Mouse (Mus musculus) heart, postnatal 10 days (tissue): ENCODE results near the gene Fam19a5. TPM values are rescaled to one million over a fixed set of nuclear protein-coding genes. Genes with fewer than 3 reads are reported as not detected.

Experiments used
- DNase-seq, 2 experiments: peaks; one replicate each; pipeline ENCODE4 v3.0.0; 2021
- intact Hi-C: fragments of 180-260 bp; cut with DNase I; formaldehyde crosslinking; loops from one replicate; pipeline ENCODE4 v1.15.1; 2025
- total RNA-seq, 2 experiments: library from RNA; stranded (reverse); gene quantifications; 2 replicates each; pipeline ENCODE4 v1.2.3; 2021

The Fam19a5 gene
- total RNA-seq, 2 experiments from 2014 or later = 1.5 to 1.8 TPM

DNA sequence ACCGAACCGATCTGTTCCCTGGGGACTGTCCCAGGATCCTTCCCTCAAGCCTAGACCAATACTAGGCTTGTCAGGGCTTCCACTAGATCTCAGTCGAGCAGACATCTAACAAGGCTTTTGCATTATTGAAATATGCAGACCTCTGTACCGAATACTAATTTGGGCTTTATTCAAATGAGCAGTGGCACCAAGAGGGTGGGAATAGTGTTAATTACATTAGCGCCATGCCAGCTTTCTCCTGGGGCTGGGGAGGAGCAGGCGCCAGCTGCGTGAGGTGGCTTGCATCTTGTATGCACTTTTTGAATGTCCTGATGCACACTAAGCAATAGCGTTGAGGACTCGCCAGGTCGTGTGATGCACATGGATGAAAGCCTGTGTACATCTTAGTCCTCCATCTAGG is 46.9 kb downstream of the Fam19a5 start:
- intact Hi-C loops = no loop called here
- no peak for DNase-seq

DNA sequence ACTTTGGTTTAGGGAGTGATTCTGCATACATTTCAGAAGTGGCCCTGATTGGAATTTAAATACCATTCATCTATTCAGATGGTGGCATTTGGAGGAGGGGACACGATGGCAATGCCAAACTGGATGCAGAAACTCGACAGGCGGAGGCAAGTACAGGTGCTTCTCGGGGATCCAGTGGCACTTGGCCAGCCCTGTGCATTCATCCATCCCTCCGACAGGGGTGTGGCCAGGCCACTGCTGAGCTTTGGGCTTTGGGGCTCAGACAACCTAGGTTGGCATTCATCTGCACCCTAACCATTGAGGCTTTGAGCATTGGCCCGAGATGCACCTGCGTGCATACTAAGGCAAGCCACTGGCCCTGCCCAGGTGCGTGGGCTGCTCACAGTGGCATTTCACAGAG is 52.6 kb downstream of the Fam19a5 start:
- intact Hi-C loops = no loop called here
- no peak for DNase-seq

- peak in 1 of 2 experiments; percentile 3 for DNase-seq
- intact Hi-C loops = no loop called here
Observed at GRCm38 (mm10) chr15:87597149-87597548, 53.0 kb downstream of the Fam19a5 start.

DNA sequence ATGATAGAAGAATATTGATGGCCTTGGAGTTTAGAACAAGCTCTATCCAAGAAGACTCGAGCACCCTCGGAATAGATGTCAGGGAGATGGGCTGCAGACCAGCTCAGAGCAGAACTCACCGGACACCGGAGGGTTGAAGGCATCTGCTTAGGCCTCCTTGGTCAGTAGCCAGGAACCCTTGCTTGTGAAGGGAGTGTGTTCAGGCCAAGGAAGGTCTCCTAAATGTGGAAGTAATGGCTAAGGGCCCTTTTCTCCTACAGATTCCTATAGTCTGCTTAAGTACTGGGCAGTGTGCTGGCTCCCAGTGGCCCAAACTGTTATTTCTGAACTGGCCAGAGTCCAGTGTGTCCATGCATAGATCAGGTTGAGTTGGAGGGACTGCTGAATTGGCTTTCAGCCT is 53.7 kb downstream of the Fam19a5 start:
- intact Hi-C loops = no loop called here
- DNase-seq = no peak

- DNase-seq = no peak
Observed at GRCm38 (mm10) chr15:87598636-87599035, 54.5 kb downstream of the Fam19a5 start.

GRCm38 (mm10) chr15:87603316-87603715 is 59.2 kb downstream of the Fam19a5 start:
- DNase-seq = no peak
- intact Hi-C loops = no loop called here

More at GRCm38 (mm10) chr15:87598636-87599035, 54.5 kb downstream of the Fam19a5 start:
- intact Hi-C loops = no loop called here

DNA sequence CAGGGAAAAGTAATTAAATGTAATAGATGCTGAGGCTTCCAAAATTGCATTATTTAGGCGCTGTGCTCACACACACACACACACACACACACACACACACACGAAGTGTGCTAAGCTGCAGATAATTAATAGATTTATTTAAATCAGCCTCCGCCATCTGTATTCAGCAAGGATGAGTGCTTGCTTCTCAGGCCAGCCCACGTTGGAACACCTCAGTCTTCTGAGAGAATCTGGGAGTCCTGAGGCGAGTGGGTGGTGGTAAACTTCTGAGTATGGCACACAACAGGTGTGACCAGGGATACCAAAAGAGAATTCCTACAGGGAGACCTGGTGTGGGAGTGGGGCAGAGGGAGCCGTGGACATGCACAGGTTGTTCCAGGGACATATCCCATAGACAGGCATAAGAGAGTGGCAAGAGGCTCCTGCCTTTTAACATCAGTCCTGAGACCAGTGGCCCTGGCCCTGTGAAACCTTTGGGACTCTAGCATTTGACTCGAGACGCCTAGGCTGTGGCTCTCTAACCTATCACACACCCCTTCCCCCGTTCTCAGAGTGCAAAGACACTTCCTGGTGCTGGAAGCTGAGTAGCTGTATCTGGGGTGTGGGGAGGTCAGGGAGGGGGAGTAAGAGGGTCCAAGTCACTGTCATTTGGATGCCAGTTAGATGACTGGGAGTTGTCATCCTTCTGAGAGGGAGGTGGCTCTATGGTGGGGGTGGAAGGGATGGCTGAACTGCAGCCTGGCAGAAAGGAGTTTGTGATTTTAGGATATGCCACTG is 61.6 kb downstream of the Fam19a5 start:
- intact Hi-C loops = no loop called here

GRCm38 (mm10) chr15:87606702-87607101 is 62.6 kb downstream of the Fam19a5 start:
- no peak for DNase-seq
- intact Hi-C loops = no loop called here

More for the DNA sequence above, 61.6 kb downstream of the Fam19a5 start:
- DNase-seq = no peak

DNA sequence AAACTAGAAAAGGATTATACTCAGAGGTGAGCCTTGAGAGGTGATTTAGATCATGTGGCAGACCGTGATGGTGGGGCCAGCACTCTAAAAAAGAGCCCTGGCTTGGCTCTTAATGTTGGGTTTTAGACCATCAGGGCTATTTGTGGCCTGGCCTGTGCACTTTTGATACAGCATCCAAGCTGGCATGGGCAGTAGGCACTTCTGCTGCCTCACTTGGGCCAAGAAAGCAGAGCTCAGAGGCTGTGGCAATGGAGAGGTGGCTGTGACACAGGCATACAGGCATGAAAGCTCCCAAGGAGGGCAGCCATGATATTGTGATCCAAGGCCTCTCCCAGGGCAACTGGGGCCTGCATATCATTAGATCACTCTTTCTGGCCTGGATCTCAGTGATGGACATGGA is 65.1 kb downstream of the Fam19a5 start:
- intact Hi-C loops = no loop called here
- no peak for DNase-seq

- DNase-seq = peak; percentile 84 to 86
Observed at GRCm38 (mm10) chr15:87623966-87624609, 80.0 kb downstream of the Fam19a5 start.

DNA sequence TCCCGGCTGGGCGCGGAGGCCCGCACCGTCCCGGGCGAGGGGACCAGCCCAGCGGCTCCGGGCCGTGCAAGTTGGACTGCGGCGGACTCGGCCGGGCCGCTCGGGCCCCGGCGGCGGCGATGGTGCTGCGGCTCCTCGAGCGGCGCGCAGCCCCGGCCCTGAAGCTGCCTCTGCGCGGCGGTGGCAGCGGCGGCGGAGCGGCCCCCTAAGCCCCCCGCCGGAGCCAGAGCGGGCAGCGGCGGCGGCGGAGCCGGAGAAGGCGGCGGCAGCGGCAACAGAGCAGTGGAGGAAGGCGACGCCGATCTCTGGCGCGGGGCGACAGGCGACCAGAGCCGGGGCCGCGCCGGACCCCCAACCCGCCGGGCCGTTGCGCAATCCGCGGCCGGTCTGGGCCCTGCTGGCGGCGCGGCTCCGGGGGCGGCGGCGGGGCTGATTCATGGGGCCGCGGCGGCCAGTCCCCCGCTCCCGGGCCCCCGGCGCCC is 80.6 kb downstream of the Fam19a5 start:
- no peak for DNase-seq
- intact Hi-C loops = loop anchor here (1.0 to 10.0 kb wide), 3 partner anchors 624 to 1030 kb away; no protein-coding TSS in a partner anchor

More at GRCm38 (mm10) chr15:87623966-87624609, 80.0 kb downstream of the Fam19a5 start:
- intact Hi-C loops = loop anchor here (10.0 kb wide), 1 partner anchor 1031 kb away; no protein-coding TSS in a partner anchor

DNA sequence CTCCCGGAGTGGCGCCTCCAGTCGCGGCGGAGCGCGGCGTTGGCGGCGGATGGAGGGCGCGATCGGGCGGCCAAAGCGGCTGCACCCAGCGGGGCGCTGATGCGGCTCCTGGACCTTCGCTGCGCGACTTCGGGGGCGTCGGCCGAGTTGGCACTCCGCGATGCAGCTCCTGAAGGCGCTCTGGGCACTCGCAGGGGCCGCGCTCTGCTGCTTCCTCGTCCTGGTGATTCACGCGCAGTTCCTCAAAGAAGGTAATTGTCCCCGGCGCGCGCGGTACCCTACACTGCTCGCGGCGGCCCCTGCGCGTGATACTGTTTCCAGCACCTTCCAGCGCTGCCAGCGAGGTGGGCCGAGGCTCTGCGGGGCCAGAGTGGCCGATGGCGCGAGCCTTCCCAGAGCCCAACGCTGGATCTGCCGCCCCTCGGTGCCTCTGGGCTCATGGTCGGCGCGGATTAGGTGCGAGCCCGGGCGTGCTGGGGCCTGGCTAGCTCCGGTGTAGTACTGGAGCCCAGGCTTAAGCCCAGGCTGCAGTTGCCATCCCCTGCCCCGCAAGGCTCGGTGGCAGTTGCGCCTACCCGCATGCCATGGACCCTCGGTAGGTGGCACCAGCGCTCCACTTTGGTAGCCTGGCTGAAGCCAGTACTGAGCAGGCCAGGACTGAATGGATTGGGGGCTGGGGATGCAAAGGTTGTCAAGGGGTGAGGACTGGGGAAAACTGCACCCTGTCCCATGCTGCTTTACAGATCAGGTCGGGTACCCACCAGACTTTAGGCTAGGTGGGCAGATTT is 81.3 kb downstream of the Fam19a5 start:
- intact Hi-C loops = loop anchor here (1.0 to 10.0 kb wide), 3 partner anchors 623 to 1029 kb away; no protein-coding TSS in a partner anchor
- DNase-seq = peak; percentile 85 to 89

- no peak for DNase-seq
- intact Hi-C loops = no loop called here
Observed at GRCm38 (mm10) chr15:87635272-87635671, 91.2 kb downstream of the Fam19a5 start.

GRCm38 (mm10) chr15:87636407-87636806 is 92.3 kb downstream of the Fam19a5 start:
- DNase-seq = no peak
- intact Hi-C loops = no loop called here

DNA sequence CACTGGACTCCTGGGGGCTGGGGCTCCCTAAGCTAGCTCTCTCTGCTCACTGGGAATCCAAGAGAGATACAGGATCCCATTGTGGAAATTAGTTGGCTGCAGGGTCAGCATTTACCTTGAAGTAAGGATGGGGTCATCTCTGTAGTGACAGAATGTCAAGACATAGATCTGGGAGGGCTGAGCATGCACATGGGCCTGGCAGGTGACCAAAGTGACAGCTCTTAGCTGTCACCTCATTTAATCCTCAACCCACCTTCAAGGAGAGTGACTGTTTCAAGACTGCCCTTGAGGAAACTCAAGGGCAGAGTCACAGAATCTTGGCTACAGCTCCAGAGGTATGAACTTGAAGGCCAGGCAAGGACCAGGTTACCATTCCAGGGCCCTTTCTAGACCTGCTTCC is 93.1 kb downstream of the Fam19a5 start:
- intact Hi-C loops = no loop called here
- DNase-seq = no peak

GRCm38 (mm10) chr15:87638270-87638669 is 94.2 kb downstream of the Fam19a5 start:
- no peak for DNase-seq
- intact Hi-C loops = no loop called here

DNA sequence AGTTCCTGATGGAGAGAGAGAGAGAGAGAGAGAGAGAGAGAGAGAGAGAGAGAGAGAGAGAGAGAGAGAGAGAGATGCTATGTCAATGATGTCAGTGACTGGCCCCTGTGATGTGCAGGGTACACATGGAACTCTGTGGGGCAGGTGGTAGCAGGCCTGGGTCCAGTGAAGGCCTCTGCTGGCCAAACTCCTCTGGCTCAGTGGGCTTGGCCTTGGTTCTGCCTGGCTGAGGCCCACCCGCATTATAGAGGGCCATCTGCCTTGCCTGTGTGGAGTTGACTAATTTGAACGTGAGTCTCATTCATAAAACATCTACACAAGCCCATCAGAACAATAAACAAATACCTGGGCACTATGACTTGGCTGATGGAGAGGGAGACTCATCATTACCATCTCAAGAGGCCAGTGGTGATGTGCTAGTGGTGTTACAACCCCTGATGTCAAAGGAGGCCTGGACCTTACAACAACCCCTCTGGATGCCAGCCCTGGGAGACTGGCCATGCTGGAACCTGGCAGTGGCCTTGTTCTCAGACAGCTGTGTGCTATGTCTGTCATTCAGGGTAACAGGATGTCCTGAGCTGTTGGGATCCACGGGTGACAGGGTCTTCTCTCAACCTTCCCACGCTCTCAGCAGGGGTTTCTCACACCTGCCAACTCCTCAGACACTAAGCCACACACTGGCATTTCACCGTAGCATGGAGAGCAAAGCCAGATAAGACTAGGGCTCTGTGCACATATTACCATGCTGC is 102.4 kb downstream of the Fam19a5 start:
- intact Hi-C loops = no loop called here
- no peak for DNase-seq

- DNase-seq = no peak
- intact Hi-C loops = no loop called here
Observed at GRCm38 (mm10) chr15:87649651-87650050, 105.6 kb downstream of the Fam19a5 start.

GRCm38 (mm10) chr15:87654551-87654950 is 110.5 kb downstream of the Fam19a5 start:
- no peak for DNase-seq
- intact Hi-C loops = no loop called here

DNA sequence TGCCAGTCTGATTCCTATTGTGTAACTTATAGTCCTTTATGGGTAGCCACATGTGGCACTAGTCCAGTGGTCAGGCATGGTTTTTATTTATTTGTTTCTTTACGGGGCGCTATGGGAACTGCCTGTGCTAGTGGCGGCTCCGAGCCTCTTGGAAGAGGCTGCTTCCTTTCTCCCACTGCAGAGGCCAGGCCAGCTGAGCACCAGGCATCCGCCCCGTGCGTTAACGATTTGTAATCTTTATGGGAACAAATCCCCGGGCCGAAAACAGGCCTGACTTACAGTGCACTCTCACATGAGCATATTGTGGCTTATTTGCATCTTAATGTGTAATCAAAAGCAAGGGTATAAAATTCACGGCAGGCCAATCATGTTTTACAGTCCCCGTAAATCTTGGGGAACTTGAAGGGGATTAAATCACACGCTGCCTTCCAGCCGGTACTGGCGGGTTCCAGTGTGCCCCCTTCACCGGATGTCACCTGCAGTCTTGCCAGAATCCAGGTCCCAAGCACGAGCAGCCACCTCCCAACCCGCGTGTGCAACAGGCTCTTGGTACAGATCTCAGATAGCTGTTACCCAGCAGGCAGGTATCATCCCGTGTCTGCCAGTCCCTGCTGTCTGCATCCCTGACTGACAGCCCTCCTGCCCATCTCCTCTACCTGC is 112.5 kb downstream of the Fam19a5 start:
- intact Hi-C loops = no loop called here
- no peak for DNase-seq
